Mouse (Mus musculus): ENCODE data around the gene Srgap2. TPM values are rescaled to one million over a fixed set of nuclear protein-coding genes. Genes with fewer than 3 reads are reported as not detected.

The Srgap2 gene
- total and polyA plus RNA-seq, 3 experiments = 27.9 to 135 (median 32.5) TPM

- no peaks in the 10 kb centered on the region for H3K9me3 ChIP-seq (replicated peaks)
- DNase-seq (ENCODE audit: low spot score) = no peak
- H3K36me3 ChIP-seq (replicated peaks) = peaks cover 69% of the 10 kb centered on the region
- no peak for ATAC-seq (ENCODE audit: extremely low read depth, insufficient number of reproducible peaks, low FRiP score, poor library complexity, severe bottlenecking)
- peaks cover 8% of the 10 kb centered on the region; the same call in 1 of the 2 replicates for H3K4me1 ChIP-seq (ENCODE audit: insufficient read depth, low read depth, low read length)
- TF ChIP-seq GATA2 (IDR thresholded peaks at IDR 0.05; ENCODE audit: borderline replicate concordance, low read depth, low read length) (no peak), GATA1 (IDR thresholded peaks at IDR 0.05; ENCODE audit: borderline replicate concordance, low read length) (no peak), POLR2AphosphoS5 (IDR thresholded peaks at IDR 0.05; ENCODE audit: insufficient replicate concordance, low read depth, low read length) (no peak), TAL1 (conservative IDR thresholded peaks at IDR 0.05; ENCODE audit: low read depth, low read length) (no peak), CTCF (IDR thresholded peaks at IDR 0.05; ENCODE audit: low read depth, low read length) (no peak)
- no peaks in the 10 kb centered on the region for H3K27me3 ChIP-seq (ENCODE audit: insufficient read depth, low read length)
- no peak overlapping the region for H3K4me3 ChIP-seq (ENCODE audit: low read depth, low read length)
Measured at GRCm38 (mm10) chr1:131319598-131320330, 207.4 kb downstream of the Srgap2 start.

- DNase-seq (ENCODE audit: low spot score) = no peak
- no peaks in the 10 kb centered on the region for H3K9me3 ChIP-seq (replicated peaks)
- peaks cover 8% of the 10 kb centered on the region; the same call in 1 of the 2 replicates for H3K4me1 ChIP-seq (ENCODE audit: insufficient read depth, low read depth, low read length)
- peaks cover 70% of the 10 kb centered on the region for H3K36me3 ChIP-seq (replicated peaks)
- TF ChIP-seq TAL1 (conservative IDR thresholded peaks at IDR 0.05; ENCODE audit: low read depth, low read length) (no peak), GATA2 (IDR thresholded peaks at IDR 0.05; ENCODE audit: borderline replicate concordance, low read depth, low read length) (no peak), POLR2AphosphoS5 (IDR thresholded peaks at IDR 0.05; ENCODE audit: insufficient replicate concordance, low read depth, low read length) (no peak), CTCF (IDR thresholded peaks at IDR 0.05; ENCODE audit: low read depth, low read length) (no peak), GATA1 (IDR thresholded peaks at IDR 0.05; ENCODE audit: borderline replicate concordance, low read length) (no peak)
- H3K27me3 ChIP-seq (ENCODE audit: insufficient read depth, low read length) = no peaks in the 10 kb centered on the region
- no peak for ATAC-seq (ENCODE audit: extremely low read depth, insufficient number of reproducible peaks, low FRiP score, poor library complexity, severe bottlenecking)
- H3K4me3 ChIP-seq (ENCODE audit: low read depth, low read length) = no peak overlapping the region
Measured at GRCm38 (mm10) chr1:131318397-131318796, 208.8 kb downstream of the Srgap2 start.

DNA sequence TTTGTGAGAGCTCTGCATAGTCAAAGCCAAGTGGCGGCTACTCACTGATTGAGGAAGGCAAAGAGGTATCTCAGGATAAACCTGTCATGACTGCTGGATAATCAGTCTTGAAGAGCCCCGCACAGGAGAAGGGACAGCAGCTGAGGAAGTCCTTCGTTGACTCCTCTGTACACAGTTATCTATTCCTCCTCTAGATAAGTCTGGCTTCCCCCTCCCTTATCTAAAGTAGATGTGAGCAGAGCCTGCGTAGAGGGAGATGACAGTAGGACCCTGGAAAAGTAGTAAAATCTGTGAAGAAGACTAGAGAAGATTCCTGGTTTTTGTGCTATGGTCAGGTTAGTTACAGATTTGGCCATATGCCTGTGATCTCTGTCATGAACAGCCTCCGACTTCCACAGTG is 209.5 kb downstream of the Srgap2 start:
- Histone ChIP-seq H3K36me3 (replicated peaks) (peaks cover 70% of the 10 kb centered on the region), H3K27me3 (ENCODE audit: insufficient read depth, low read length) (no peaks in the 10 kb centered on the region), H3K4me1 (ENCODE audit: insufficient read depth, low read depth, low read length) (peaks cover 8% of the 10 kb centered on the region; the same call in 1 of the 2 replicates), H3K9me3 (replicated peaks) (no peaks in the 10 kb centered on the region), H3K4me3 (ENCODE audit: low read depth, low read length) (no peak overlapping the region)
- TF ChIP-seq GATA2 (IDR thresholded peaks at IDR 0.05; ENCODE audit: borderline replicate concordance, low read depth, low read length) (no peak), GATA1 (IDR thresholded peaks at IDR 0.05; ENCODE audit: borderline replicate concordance, low read length) (no peak), TAL1 (conservative IDR thresholded peaks at IDR 0.05; ENCODE audit: low read depth, low read length) (no peak), POLR2AphosphoS5 (IDR thresholded peaks at IDR 0.05; ENCODE audit: insufficient replicate concordance, low read depth, low read length) (no peak), CTCF (IDR thresholded peaks at IDR 0.05; ENCODE audit: low read depth, low read length) (no peak)
- ATAC-seq (ENCODE audit: extremely low read depth, insufficient number of reproducible peaks, low FRiP score, poor library complexity, severe bottlenecking) (no peak), DNase-seq (ENCODE audit: low spot score) (no peak)

- ATAC-seq (ENCODE audit: extremely low read depth, insufficient number of reproducible peaks, low FRiP score, poor library complexity, severe bottlenecking) = no peak
- H3K36me3 ChIP-seq (replicated peaks) = peaks cover 57% of the 10 kb centered on the region
Measured at GRCm38 (mm10) chr1:131311284-131311683, 215.9 kb downstream of the Srgap2 start.

DNA sequence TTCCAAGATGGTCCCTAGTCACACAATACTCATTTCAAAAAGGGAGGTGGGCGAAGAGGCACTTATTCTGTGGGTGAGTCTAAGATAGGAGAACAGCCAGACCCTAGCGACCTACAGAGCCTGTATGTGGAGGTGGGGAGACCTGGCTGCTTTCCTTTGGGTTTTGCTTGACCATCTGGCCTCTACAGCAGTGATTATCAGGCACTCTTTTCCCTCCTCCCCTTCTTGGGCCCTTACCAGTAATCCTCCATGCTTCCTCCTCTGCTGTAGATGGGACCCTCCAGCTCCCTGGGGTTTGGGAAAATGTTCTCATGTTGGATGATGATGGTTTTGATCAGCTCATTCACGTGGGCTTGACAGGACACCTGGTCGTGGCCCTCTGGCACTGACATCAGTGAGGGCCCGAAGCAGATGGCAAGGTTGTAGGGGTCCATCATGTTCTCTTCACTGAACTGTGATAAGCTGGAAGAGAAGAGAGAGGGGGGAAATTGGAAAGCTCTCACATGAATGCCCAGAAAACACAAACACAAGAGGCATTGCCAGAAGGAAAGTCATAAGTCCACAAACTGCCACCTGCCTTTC is 216.8 kb downstream of the Srgap2 start:
- TF ChIP-seq POLR2AphosphoS5 (IDR thresholded peaks at IDR 0.05; ENCODE audit: insufficient replicate concordance, low read depth, low read length) (no peak), GATA2 (IDR thresholded peaks at IDR 0.05; ENCODE audit: borderline replicate concordance, low read depth, low read length) (no peak), CTCF (IDR thresholded peaks at IDR 0.05; ENCODE audit: low read depth, low read length) (no peak), GATA1 (IDR thresholded peaks at IDR 0.05; ENCODE audit: borderline replicate concordance, low read length) (no peak), TAL1 (conservative IDR thresholded peaks at IDR 0.05; ENCODE audit: low read depth, low read length) (no peak)
- Histone ChIP-seq H3K27me3 (ENCODE audit: insufficient read depth, low read length) (no peaks in the 10 kb centered on the region), H3K9me3 (replicated peaks) (no peaks in the 10 kb centered on the region), H3K36me3 (replicated peaks) (peaks cover 48% of the 10 kb centered on the region), H3K4me1 (ENCODE audit: insufficient read depth, low read depth, low read length) (no peaks in the 10 kb centered on the region), H3K4me3 (ENCODE audit: low read depth, low read length) (no peak overlapping the region)
- DNase-seq (ENCODE audit: low spot score) = no peak
- ATAC-seq (ENCODE audit: extremely low read depth, insufficient number of reproducible peaks, low FRiP score, poor library complexity, severe bottlenecking) = no peak

More at GRCm38 (mm10) chr1:131311284-131311683, 215.9 kb downstream of the Srgap2 start:
- Histone ChIP-seq H3K4me1 (ENCODE audit: insufficient read depth, low read depth, low read length) (no peaks in the 10 kb centered on the region), H3K27me3 (ENCODE audit: insufficient read depth, low read length) (no peaks in the 10 kb centered on the region), H3K9me3 (replicated peaks) (no peaks in the 10 kb centered on the region), H3K4me3 (ENCODE audit: low read depth, low read length) (no peak overlapping the region)
- no peak for TF ChIP-seq GATA2 (IDR thresholded peaks at IDR 0.05; ENCODE audit: borderline replicate concordance, low read depth, low read length)
- no peak for TF ChIP-seq GATA1 (IDR thresholded peaks at IDR 0.05; ENCODE audit: borderline replicate concordance, low read length)
- no peak for TF ChIP-seq TAL1 (conservative IDR thresholded peaks at IDR 0.05; ENCODE audit: low read depth, low read length)
- no peak for TF ChIP-seq POLR2AphosphoS5 (IDR thresholded peaks at IDR 0.05; ENCODE audit: insufficient replicate concordance, low read depth, low read length)
- TF ChIP-seq CTCF (IDR thresholded peaks at IDR 0.05; ENCODE audit: low read depth, low read length) = no peak
- DNase-seq (ENCODE audit: low spot score) = no peak

DNA sequence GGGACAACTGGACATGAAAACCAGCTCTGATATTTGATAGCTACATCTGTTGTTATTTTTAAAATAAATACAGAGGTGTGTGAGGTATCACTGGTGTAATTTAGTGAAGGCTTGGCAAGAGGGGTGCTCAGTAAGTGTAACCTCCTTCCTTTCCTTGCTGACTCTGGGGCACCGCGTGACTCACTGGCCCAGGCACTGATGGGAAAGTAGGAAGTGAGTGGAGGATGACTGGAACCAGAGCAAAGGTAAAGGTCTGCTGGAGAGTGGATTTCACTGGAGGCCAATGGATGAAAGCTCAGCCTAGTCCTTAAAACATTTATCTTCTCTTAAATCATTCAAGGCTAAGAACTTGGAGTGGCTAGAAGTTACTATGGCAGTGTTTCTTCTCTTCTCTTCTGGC is 226.4 kb downstream of the Srgap2 start:
- no peak for TF ChIP-seq GATA2 (IDR thresholded peaks at IDR 0.05; ENCODE audit: borderline replicate concordance, low read depth, low read length)
- no peak for TF ChIP-seq TAL1 (conservative IDR thresholded peaks at IDR 0.05; ENCODE audit: low read depth, low read length)
- no peak for TF ChIP-seq POLR2AphosphoS5 (IDR thresholded peaks at IDR 0.05; ENCODE audit: insufficient replicate concordance, low read depth, low read length)
- no peak for TF ChIP-seq CTCF (IDR thresholded peaks at IDR 0.05; ENCODE audit: low read depth, low read length)
- no peak for TF ChIP-seq GATA1 (IDR thresholded peaks at IDR 0.05; ENCODE audit: borderline replicate concordance, low read length)
- Histone ChIP-seq H3K27me3 (ENCODE audit: insufficient read depth, low read length) (no peaks in the 10 kb centered on the region), H3K4me1 (ENCODE audit: insufficient read depth, low read depth, low read length) (no peaks in the 10 kb centered on the region), H3K4me3 (ENCODE audit: low read depth, low read length) (no peak overlapping the region), H3K36me3 (replicated peaks) (peaks cover 60% of the 10 kb centered on the region), H3K9me3 (replicated peaks) (no peaks in the 10 kb centered on the region)
- DNase-seq (ENCODE audit: low spot score) = no peak
- ATAC-seq (ENCODE audit: extremely low read depth, insufficient number of reproducible peaks, low FRiP score, poor library complexity, severe bottlenecking) = no peak

Measured in G1E (cell line).